Mouse (Mus musculus) stomach, postnatal 0 days (tissue): ENCODE data around the gene Klri2. TPM values are rescaled to one million over a fixed set of nuclear protein-coding genes. Genes with fewer than 3 reads are reported as not detected.

ENCODE experiments used
- ATAC-seq: fragments of 200-750 bp; cut with Nextera tagmentation; 2 replicates; pipeline ENCODE4 v1.8.0; 2017; ENCODE audit not compliant: low FRiP score, low TSS enrichment
- DNase-seq: peaks from one replicate; pipeline ENCODE4 v3.0.0-alpha.2; 2016; ENCODE audit warnings: low spot score
- H3K27ac ChIP-seq: fragments of 300-500 bp; sonication (generic); replicated peaks from 2 replicates; pipeline ENCODE4 v1.5.1; 2014; ENCODE audit warnings: mild to moderate bottlenecking, control low read depth
- H3K27me3 ChIP-seq: fragments of 300-500 bp; sonication (generic); 2 replicates; pipeline ENCODE4 v1.6.1; 2014; ENCODE audit warnings: low read length; ENCODE audit not compliant: control insufficient read depth, insufficient read depth
- H3K36me3 ChIP-seq: fragments of 300-500 bp; sonication (generic); 2 replicates; pipeline ENCODE4 v1.6.1; 2014; ENCODE audit warnings: low read length, mixed read lengths; ENCODE audit not compliant: control insufficient read depth, insufficient read depth
- H3K4me1 ChIP-seq: fragments of 300-500 bp; sonication (generic); replicated peaks from 2 replicates; pipeline ENCODE4 v1.6.1; 2014; ENCODE audit warnings: antibody characterized with exemption; ENCODE audit not compliant: control insufficient read depth, insufficient read depth
- H3K4me2 ChIP-seq: fragments of 300-500 bp; sonication (generic); replicated peaks from 2 replicates; pipeline ENCODE4 v1.6.1; 2014; ENCODE audit warnings: low read depth, mild to moderate bottlenecking, control low read depth, moderate library complexity
- H3K4me3 ChIP-seq: fragments of 300-500 bp; sonication (generic); 2 replicates; pipeline ENCODE4 v1.5.1; 2014; ENCODE audit warnings: low read depth, low read length, control low read depth
- H3K9ac ChIP-seq: fragments of 300-500 bp; sonication (generic); 2 replicates; pipeline ENCODE4 v1.6.1; 2014; ENCODE audit warnings: mild to moderate bottlenecking, low read length, control low read depth, mixed read lengths
- H3K9me3 ChIP-seq: fragments of 300-500 bp; sonication (generic); 2 replicates; pipeline ENCODE4 v1.6.1; 2016; ENCODE audit warnings: low read length; ENCODE audit not compliant: control insufficient read depth
- CTCF ChIP-seq: IDR thresholded peaks from 2 replicates; pipeline ENCODE4 v1.5.1; 2016; ENCODE audit warnings: antibody characterized with exemption, low read depth, mild to moderate bottlenecking, moderate library complexity
- EP300 ChIP-seq: optimal IDR thresholded peaks from 2 replicates; pipeline ENCODE3; 2016; ENCODE audit warnings: antibody characterized with exemption
- WGBS: fragments of 180-500 bp; shearing (Covaris S2); extraction: QIAGEN DNeasy Blood & Tissue Kit; methylation state at CpG from one replicate; pipeline ENCODE4 v1.1.7; 2014; 5-methylcytosine and 5-hydroxymethylcytosine counted together
- microRNA-seq: library from miRNA; unstranded; fragments of <30 nt; microRNA quantifications from one replicate; pipeline ENCODE4, GENCODE M21; 2016
- polyA plus RNA-seq: library from polyadenylated mRNA; unstranded; fragments of >200 nt; fragmentation: Nextera tagmentation; extraction: Ambion mirVana; gene quantifications from 2 replicates; pipeline ENCODE4 v1.2.1, GENCODE M21; 2015

Klri2 gene
- polyA plus RNA-seq, 1 experiment from 2014 or later: not detected

- Histone ChIP-seq H3K27ac (no peak overlapping the region), H3K9ac (no peak overlapping the region), H3K27me3 (no peaks in the 10 kb centered on the region), H3K4me3 (no peak overlapping the region), H3K36me3 (no peaks in the 10 kb centered on the region), H3K9me3 (no peaks in the 10 kb centered on the region), H3K4me2 (no peak overlapping the region), H3K4me1 (no peaks in the 10 kb centered on the region)
- WGBS: 63% methylated on average over 1 of the region's 1 CpGs
- TF ChIP-seq EP300 (no peak), CTCF (no peak)
- DNase-seq (peak; percentile 55), ATAC-seq (peak; percentile 89)
These were observed 59.9 kb downstream of the Klri2 start for GRCm38 (mm10) chr6:129680379-129680778.

Small RNAs within 50 kb of the gene (microRNA-seq; reads per million reads assigned to microRNA genes)
- gene Mir680-1: not detected

Other genes with a start within 250 kb of the Klri2 start
- 0.08 and 0.22 TPM in 2 replicates for gene Olr1, start 233.3 kb downstream of the Klri2 start, polyA plus RNA-seq
- gene Tmem52b, start 227.9 kb downstream of the Klri2 start, polyA plus RNA-seq: 0.04 and 0.11 TPM in 2 replicates
- 45.7 and 46.8 TPM in 2 replicates for gene Gabarapl1, start 207.3 kb downstream of the Klri2 start, polyA plus RNA-seq
- not detected in 2 replicates for gene Klre1, start 162.6 kb downstream of the Klri2 start, polyA plus RNA-seq
- gene Klrd1, start 148.7 kb downstream of the Klri2 start, polyA plus RNA-seq: 0.27 and 0.53 TPM in 2 replicates
- 0.15 and 0.21 TPM in 2 replicates for gene Klrk1, start 116.6 kb downstream of the Klri2 start, polyA plus RNA-seq
- gene Klrc3, start 97.1 kb downstream of the Klri2 start, polyA plus RNA-seq: not detected in 2 replicates
- not detected in 2 replicates for gene Klrc2, start 79.8 kb downstream of the Klri2 start, polyA plus RNA-seq
- 0.08 and 0.19 TPM in 2 replicates for gene Klrc1, start 61.5 kb downstream of the Klri2 start, polyA plus RNA-seq
- gene Klri1, start 23.4 kb downstream of the Klri2 start, polyA plus RNA-seq: not detected in 2 replicates
- not detected in 2 replicates for gene Gm156, start 43.8 kb upstream of the Klri2 start, polyA plus RNA-seq
- not detected in 2 replicates for gene Gm17631, start 122.2 kb upstream of the Klri2 start, polyA plus RNA-seq
- gene Klra17, start 136.2 kb upstream of the Klri2 start, polyA plus RNA-seq: not detected in 2 replicates
- 0.12 TPM in 1 of 2 replicates, not detected in the other for gene Klra5, start 177.2 kb upstream of the Klri2 start, polyA plus RNA-seq